Mouse (Mus musculus) embryonic facial prominence, embryonic 10.5 days (tissue): ENCODE results near the gene Fndc1. TPM values are rescaled to one million over a fixed set of nuclear protein-coding genes. Genes with fewer than 3 reads are reported as not detected.

Experiments
- DNase-seq: peaks from one replicate; pipeline ENCODE4 v3.0.0-alpha.2; 2017; ENCODE audit warnings: low spot score
- H3K27ac ChIP-seq: fragments of 300-500 bp; sonication (generic); replicated peaks from 2 replicates; pipeline ENCODE4 v1.5.1; 2016; ENCODE audit warnings: mild to moderate bottlenecking
- H3K27me3 ChIP-seq: fragments of 300-500 bp; sonication (generic); replicated peaks from 2 replicates; pipeline ENCODE4 v1.6.1; 2016; ENCODE audit warnings: low read depth, mild to moderate bottlenecking; ENCODE audit not compliant: poor library complexity, severe bottlenecking
- H3K36me3 ChIP-seq: fragments of 300-500 bp; sonication (generic); replicated peaks from 2 replicates; pipeline ENCODE4 v1.6.1; 2016; ENCODE audit warnings: mild to moderate bottlenecking, moderate library complexity
- H3K4me1 ChIP-seq: fragments of 300-500 bp; sonication (generic); 2 replicates; pipeline ENCODE4 v1.6.1; 2016
- H3K4me3 ChIP-seq: fragments of 300-500 bp; sonication (generic); 2 replicates; pipeline ENCODE4 v1.5.1; 2016; ENCODE audit warnings: mild to moderate bottlenecking, moderate library complexity
- H3K9me3 ChIP-seq: fragments of 300-500 bp; sonication (generic); 2 replicates; pipeline ENCODE4 v1.6.1; 2016; ENCODE audit warnings: mild to moderate bottlenecking
- WGBS: fragments of 180-500 bp; shearing (Covaris S2); methylation state at CpG from one replicate; pipeline ENCODE4 v1.1.7; 2016; 5-methylcytosine and 5-hydroxymethylcytosine counted together
- polyA plus RNA-seq: library from polyadenylated mRNA; unstranded; fragments of >200 nt; fragmentation: Nextera tagmentation; extraction: Ambion mirVana; gene quantifications from 2 replicates; pipeline ENCODE4 v1.2.1, GENCODE M21; 2016

The Fndc1 gene
- polyA plus RNA-seq, 1 experiment from 2014 or later: 1.3 TPM

- H3K4me3 ChIP-seq: no peak overlapping the region
- peaks cover 13% of the 10 kb centered on the region; the same call in 1 of the 2 replicates for H3K4me1 ChIP-seq
- H3K27me3 ChIP-seq: no peaks in the 10 kb centered on the region
- 86% methylated on average over 6 of the region's 6 CpGs for WGBS
- DNase-seq: no peak
- H3K9me3 ChIP-seq: no peaks in the 10 kb centered on the region
- H3K27ac ChIP-seq: no peak overlapping the region
- H3K36me3 ChIP-seq: no peaks in the 10 kb centered on the region
Measured at GRCm38 (mm10) chr17:7805105-7805504, 22.0 kb downstream of the Fndc1 start.

- no peaks in the 10 kb centered on the region for H3K9me3 ChIP-seq
- peaks cover 13% of the 10 kb centered on the region; the same call in 1 of the 2 replicates for H3K4me1 ChIP-seq
- no peaks in the 10 kb centered on the region for H3K36me3 ChIP-seq
- DNase-seq: no peak
- no peak overlapping the region for H3K4me3 ChIP-seq
- H3K27ac ChIP-seq: no peak overlapping the region
- 77% methylated on average over 9 of the region's 9 CpGs for WGBS
- H3K27me3 ChIP-seq: no peaks in the 10 kb centered on the region
Measured at GRCm38 (mm10) chr17:7802483-7802882, 24.6 kb downstream of the Fndc1 start.

- Histone ChIP-seq H3K4me1 (peaks cover 13% of the 10 kb centered on the region; the same call in 1 of the 2 replicates), H3K27ac (no peak overlapping the region), H3K9me3 (no peaks in the 10 kb centered on the region), H3K36me3 (no peaks in the 10 kb centered on the region), H3K4me3 (no peak overlapping the region), H3K27me3 (no peaks in the 10 kb centered on the region)
- 63% methylated on average over 3 of the region's 3 CpGs for WGBS
- no peak for DNase-seq
Measured at GRCm38 (mm10) chr17:7799894-7800293, 27.2 kb downstream of the Fndc1 start.

GRCm38 (mm10) chr17:7795584-7795983 is 31.5 kb downstream of the Fndc1 start:
- no peak overlapping the region for H3K27ac ChIP-seq
- no peaks in the 10 kb centered on the region for H3K9me3 ChIP-seq
- no peak overlapping the region for H3K4me3 ChIP-seq
- H3K4me1 ChIP-seq: 0 out of 2 replicates have a peak, but pooled peaks cover 3% of the 10 kb centered on the region
- H3K36me3 ChIP-seq: no peaks in the 10 kb centered on the region
- DNase-seq: no peak
- H3K27me3 ChIP-seq: no peaks in the 10 kb centered on the region
- WGBS: 87% methylated on average over 8 of the region's 8 CpGs

- Histone ChIP-seq H3K27me3 (no peaks in the 10 kb centered on the region), H3K27ac (no peak overlapping the region), H3K36me3 (no peaks in the 10 kb centered on the region), H3K4me1 (0 out of 2 replicates have a peak, but pooled peaks cover 3% of the 10 kb centered on the region), H3K9me3 (no peaks in the 10 kb centered on the region), H3K4me3 (no peak overlapping the region)
- WGBS: 85% methylated on average over 2 of the region's 2 CpGs
- DNase-seq: no peak
Measured at GRCm38 (mm10) chr17:7795168-7795567, 31.9 kb downstream of the Fndc1 start.

GRCm38 (mm10) chr17:7794093-7794492 is 33.0 kb downstream of the Fndc1 start:
- no peak overlapping the region for H3K4me3 ChIP-seq
- H3K4me1 ChIP-seq: 0 out of 2 replicates have a peak, but pooled peaks cover 3% of the 10 kb centered on the region
- 91% methylated on average over 6 of the region's 6 CpGs for WGBS
- no peaks in the 10 kb centered on the region for H3K9me3 ChIP-seq
- H3K36me3 ChIP-seq: no peaks in the 10 kb centered on the region
- no peak for DNase-seq
- H3K27me3 ChIP-seq: no peaks in the 10 kb centered on the region
- no peak overlapping the region for H3K27ac ChIP-seq

GRCm38 (mm10) chr17:7790512-7790911 is 36.6 kb downstream of the Fndc1 start:
- no peaks in the 10 kb centered on the region for H3K9me3 ChIP-seq
- no peaks in the 10 kb centered on the region for H3K36me3 ChIP-seq
- no peak for DNase-seq
- H3K4me1 ChIP-seq: 0 out of 2 replicates have a peak, but pooled peaks cover 3% of the 10 kb centered on the region
- H3K27ac ChIP-seq: no peak overlapping the region
- H3K27me3 ChIP-seq: no peaks in the 10 kb centered on the region
- no peak overlapping the region for H3K4me3 ChIP-seq
- WGBS: 77% methylated on average over 3 of the region's 3 CpGs

- Histone ChIP-seq H3K9me3 (no peaks in the 10 kb centered on the region), H3K27ac (no peak overlapping the region), H3K36me3 (no peaks in the 10 kb centered on the region), H3K27me3 (no peaks in the 10 kb centered on the region), H3K4me3 (no peak overlapping the region), H3K4me1 (no peaks in the 10 kb centered on the region)
- DNase-seq: no peak
- 95% methylated on average over 3 of the region's 3 CpGs for WGBS
Measured at GRCm38 (mm10) chr17:7774101-7774500, 53.0 kb downstream of the Fndc1 start.

- no peaks in the 10 kb centered on the region for H3K27me3 ChIP-seq
- H3K4me3 ChIP-seq: no peak overlapping the region
- H3K27ac ChIP-seq: no peak overlapping the region
- DNase-seq: no peak
- WGBS: 85% methylated on average over 4 of the region's 4 CpGs
- no peaks in the 10 kb centered on the region for H3K9me3 ChIP-seq
- no peaks in the 10 kb centered on the region for H3K4me1 ChIP-seq
- H3K36me3 ChIP-seq: no peaks in the 10 kb centered on the region
Measured at GRCm38 (mm10) chr17:7759786-7760185, 67.3 kb downstream of the Fndc1 start.

- H3K27me3 ChIP-seq: no peaks in the 10 kb centered on the region
- no peaks in the 10 kb centered on the region for H3K4me1 ChIP-seq
- WGBS: 80% methylated on average over 11 of the region's 11 CpGs
- DNase-seq: no peak
- no peaks in the 10 kb centered on the region for H3K36me3 ChIP-seq
- no peak overlapping the region for H3K27ac ChIP-seq
- H3K4me3 ChIP-seq: no peak overlapping the region
- no peaks in the 10 kb centered on the region for H3K9me3 ChIP-seq
Measured at GRCm38 (mm10) chr17:7755001-7755400, 72.1 kb downstream of the Fndc1 start.

GRCm38 (mm10) chr17:7753383-7753782 is 73.7 kb downstream of the Fndc1 start:
- Histone ChIP-seq H3K27me3 (no peaks in the 10 kb centered on the region), H3K4me1 (no peaks in the 10 kb centered on the region), H3K9me3 (no peaks in the 10 kb centered on the region), H3K4me3 (no peak overlapping the region), H3K27ac (no peak overlapping the region), H3K36me3 (no peaks in the 10 kb centered on the region)
- 86% methylated on average over 7 of the region's 7 CpGs for WGBS
- DNase-seq: no peak

- no peaks in the 10 kb centered on the region for H3K9me3 ChIP-seq
- no peaks in the 10 kb centered on the region for H3K27me3 ChIP-seq
- H3K4me3 ChIP-seq: no peak overlapping the region
- no peak overlapping the region for H3K27ac ChIP-seq
- no peaks in the 10 kb centered on the region for H3K36me3 ChIP-seq
- DNase-seq: no peak
- WGBS: 85% methylated on average over 4 of the region's 4 CpGs
- no peaks in the 10 kb centered on the region for H3K4me1 ChIP-seq
Measured at GRCm38 (mm10) chr17:7749051-7749815, 77.9 kb downstream of the Fndc1 start.

- Histone ChIP-seq H3K27me3 (no peaks in the 10 kb centered on the region), H3K27ac (no peak overlapping the region), H3K4me3 (no peak overlapping the region), H3K9me3 (no peaks in the 10 kb centered on the region), H3K4me1 (no peaks in the 10 kb centered on the region), H3K36me3 (no peaks in the 10 kb centered on the region)
- 88% methylated on average over 3 of the region's 3 CpGs for WGBS
- no peak for DNase-seq
Measured at GRCm38 (mm10) chr17:7746841-7747240, 80.3 kb downstream of the Fndc1 start.
